Mouse (Mus musculus): ENCODE data around the gene Pitpnm1.

DNA sequence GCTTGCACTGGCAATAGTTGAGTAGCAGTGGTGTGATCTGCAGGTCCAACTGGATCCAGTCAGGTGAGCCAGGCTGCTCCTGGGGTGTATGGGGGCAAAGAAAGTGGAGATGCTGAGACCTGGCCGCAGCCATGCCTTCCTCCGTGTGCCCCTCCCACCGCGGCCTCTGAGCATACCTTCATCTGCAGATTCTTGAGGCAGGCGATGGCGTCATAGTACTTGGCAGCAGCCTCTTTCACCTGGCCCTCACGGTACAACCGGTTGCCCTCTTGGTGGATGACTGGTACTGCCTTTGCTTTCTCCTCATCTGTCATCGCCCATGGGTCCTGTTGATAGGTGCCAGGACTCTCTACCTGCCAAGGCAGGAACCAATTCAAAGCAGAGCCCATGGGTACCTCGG, 15.3 kb downstream of the Pitpnm1 start:
- TF ChIP-seq NRF1 (IDR thresholded peaks at IDR 0.05; ENCODE audit: insufficient read depth, low read depth, low read length, poor library complexity, severe bottlenecking) (no peak), CHD2 (IDR thresholded peaks at IDR 0.05; ENCODE audit: low read length) (no peak), POLR2AphosphoS2 (IDR thresholded peaks at IDR 0.05; ENCODE audit: low read length) (no peak), ETS1 (IDR thresholded peaks at IDR 0.05; ENCODE audit: low read depth, low read length) (no peak), CTCF (IDR thresholded peaks at IDR 0.05 in 2 of 3, conservative IDR thresholded peaks at IDR 0.05 in 1 of 3; ENCODE audit: control insufficient read depth in 1 of 3, insufficient read depth in 1 of 3, low read depth in 2 of 3, low read length in 3 of 3, poor library complexity in 1 of 3, severe bottlenecking in 1 of 3) (no peak), UBTF (IDR thresholded peaks at IDR 0.05; ENCODE audit: borderline replicate concordance, insufficient read depth, low read depth, low read length) (no peak), SIN3A (IDR thresholded peaks at IDR 0.05; ENCODE audit: low read length) (no peak), BHLHE40 (IDR thresholded peaks at IDR 0.05; ENCODE audit: borderline replicate concordance, low read depth, low read length) (no peak), HCFC1 (IDR thresholded peaks at IDR 0.05; ENCODE audit: low read depth, low read length) (no peak)
